Mouse (Mus musculus) midbrain, embryonic 14.5 days (tissue): Measurements from ENCODE around the gene Bmp8a. TPM values are rescaled to one million over a fixed set of nuclear protein-coding genes. Genes with fewer than 3 reads are reported as not detected.
"Not testable (repeated sequence)": the region's sequence is repeated elsewhere in the genome, so short reads cannot be mapped to it uniquely, and the experiment has no call there.

Source experiments
- ATAC-seq: fragments of 200-750 bp; cut with Nextera tagmentation; 2 replicates; pipeline ENCODE4 v1.8.0; 2017; ENCODE audit warnings: moderate number of reproducible peaks, moderate library complexity; ENCODE audit not compliant: low FRiP score, low TSS enrichment
- DNase-seq: peaks from one replicate; pipeline ENCODE4 v3.0.0-alpha.2; 2015
- H3K27ac ChIP-seq: fragments of 300-500 bp; sonication (generic); replicated peaks from 2 replicates; pipeline ENCODE4 v1.5.1; 2014; ENCODE audit warnings: mild to moderate bottlenecking, low read depth, low read length, moderate library complexity
- H3K27me3 ChIP-seq: fragments of 300-500 bp; sonication (generic); 2 replicates; pipeline ENCODE4 v1.6.1; 2014; ENCODE audit warnings: low read length, control low read depth, mixed read lengths; ENCODE audit not compliant: control insufficient read depth, insufficient read depth
- H3K36me3 ChIP-seq: fragments of 300-500 bp; sonication (generic); 2 replicates; pipeline ENCODE4 v1.6.1; 2014; ENCODE audit warnings: low read length, control low read depth; ENCODE audit not compliant: control insufficient read depth, insufficient read depth
- H3K4me1 ChIP-seq: fragments of 300-500 bp; sonication (generic); 2 replicates; pipeline ENCODE4 v1.6.1; 2014; ENCODE audit warnings: mild to moderate bottlenecking, antibody characterized with exemption, low read length, control low read depth; ENCODE audit not compliant: control insufficient read depth, insufficient read depth
- H3K4me2 ChIP-seq: fragments of 300-500 bp; sonication (generic); 2 replicates; pipeline ENCODE4 v1.6.1; 2014; ENCODE audit warnings: mild to moderate bottlenecking, low read length, moderate library complexity
- H3K4me3 ChIP-seq: fragments of 300-500 bp; sonication (generic); replicated peaks from 2 replicates; pipeline ENCODE4 v1.5.1; 2014; ENCODE audit warnings: low read depth, low read length
- H3K9ac ChIP-seq: fragments of 300-500 bp; sonication (generic); replicated peaks from 2 replicates; pipeline ENCODE4 v1.6.1; 2014; ENCODE audit warnings: mild to moderate bottlenecking, low read length, moderate library complexity
- H3K9me3 ChIP-seq: fragments of 300-500 bp; sonication (generic); 2 replicates; pipeline ENCODE4 v1.6.1; 2016; ENCODE audit warnings: low read length, control low read depth, mixed read lengths; ENCODE audit not compliant: control insufficient read depth
- WGBS: fragments of 180-500 bp; shearing (Covaris S2); extraction: QIAGEN DNeasy Blood & Tissue Kit; methylation state at CpG from one replicate; pipeline ENCODE4 v1.1.7; 2014; 5-methylcytosine and 5-hydroxymethylcytosine counted together
- polyA plus RNA-seq: library from polyadenylated mRNA; unstranded; fragments of >200 nt; fragmentation: Nextera tagmentation; extraction: Ambion mirVana; gene quantifications from 2 replicates; pipeline ENCODE4 v1.2.1, GENCODE M21; 2014

Gene Bmp8a
- polyA plus RNA-seq, 1 experiment from 2014 or later: 0.11 TPM

DNA sequence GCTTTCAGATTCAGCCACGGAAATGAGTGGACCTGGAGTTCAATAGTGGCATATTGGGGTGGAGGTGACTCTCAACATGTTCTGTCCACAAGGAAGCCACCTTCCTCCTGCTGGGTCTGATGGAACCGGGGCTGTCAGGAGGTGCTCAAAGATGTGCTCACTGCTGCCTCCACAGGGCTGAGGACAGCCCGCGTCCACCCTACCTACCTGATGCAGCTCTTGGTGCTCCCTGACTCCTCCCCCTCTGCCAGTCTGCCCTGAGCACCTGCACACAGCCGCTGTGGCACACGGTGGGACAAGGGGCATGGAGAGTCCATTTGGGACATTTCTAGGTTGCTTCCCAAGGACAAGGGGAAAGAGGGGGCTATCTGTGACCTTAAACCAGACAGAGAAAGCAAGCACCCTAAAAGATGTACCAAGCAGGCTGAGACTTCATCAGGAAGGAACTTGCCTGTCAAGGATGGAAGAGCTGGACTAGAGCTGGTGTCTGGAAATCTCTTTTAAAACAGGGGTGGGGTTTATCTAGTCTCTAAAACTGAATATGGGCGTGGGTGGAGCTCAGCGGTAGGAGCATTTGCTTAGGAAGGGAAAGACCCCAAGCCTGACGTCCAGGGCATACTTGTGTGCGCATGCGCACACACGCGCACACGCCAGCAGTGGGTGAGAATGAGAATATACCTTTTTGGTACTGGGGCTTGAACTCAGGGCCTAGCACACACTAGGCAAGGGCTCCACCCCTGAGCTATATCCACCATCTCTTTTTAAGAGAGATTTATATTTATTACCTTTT, 7.1 kb downstream of the Bmp8a start:
- Histone ChIP-seq H3K27me3 (peaks cover 10% of the 10 kb centered on the region), H3K9me3 (no peaks in the 10 kb centered on the region), H3K9ac (no peak overlapping the region), H3K4me3 (no peak overlapping the region), H3K27ac (no peak overlapping the region), H3K36me3 (no peaks in the 10 kb centered on the region), H3K4me1 (no peaks in the 10 kb centered on the region), H3K4me2 (no peak overlapping the region)
- WGBS: 75% methylated on average over 14 of the region's 14 CpGs
- ATAC-seq (no peak), DNase-seq (no peak)

DNA sequence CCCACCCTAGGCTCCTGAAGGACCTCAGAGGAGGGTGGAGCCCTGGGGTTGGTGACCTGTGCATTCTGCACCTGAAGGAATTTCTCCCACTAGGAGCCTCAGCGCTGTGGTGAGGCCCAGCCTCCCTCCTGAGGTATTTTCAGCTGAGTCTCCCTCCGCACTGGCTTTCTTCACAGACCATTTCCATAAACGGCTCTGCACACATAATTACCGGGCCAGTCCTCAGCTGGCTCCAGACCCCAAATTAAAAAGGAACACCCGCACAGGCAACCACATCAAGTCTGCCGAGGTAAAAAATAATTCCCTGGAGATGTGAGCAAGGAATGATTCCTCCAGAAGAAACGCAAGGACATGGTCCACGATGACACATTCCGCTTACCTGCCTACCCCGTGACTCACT, 7.8 kb downstream of the Bmp8a start:
- not testable (repeated sequence) for ATAC-seq, H3K27me3 ChIP-seq, DNase-seq, H3K4me2 ChIP-seq, H3K4me1 ChIP-seq, H3K4me3 ChIP-seq, H3K27ac ChIP-seq, H3K36me3 ChIP-seq, H3K9ac ChIP-seq, H3K9me3 ChIP-seq
- 77% methylated on average over 10 of the region's 10 CpGs for WGBS

DNA sequence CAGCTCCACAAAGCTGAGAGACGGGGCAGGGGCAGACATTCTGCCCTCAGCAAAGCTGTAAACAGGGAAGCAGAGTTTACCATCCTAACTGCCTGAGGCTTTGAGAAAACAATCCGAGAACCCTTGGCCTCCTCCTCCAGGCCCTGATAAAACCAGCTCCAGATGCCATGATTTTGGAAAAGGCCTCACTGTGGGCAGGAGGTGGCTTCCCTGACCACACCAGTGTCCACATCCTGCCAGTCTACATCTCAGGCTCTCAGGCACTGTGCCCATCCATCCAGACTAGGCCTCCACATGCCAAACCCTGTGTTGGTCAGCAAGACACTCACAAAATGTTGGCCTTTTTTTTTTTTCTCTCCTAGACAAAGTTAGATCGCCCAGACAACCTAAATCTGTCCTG, 8.9 kb downstream of the Bmp8a start:
- Histone ChIP-seq H3K27ac (no peak overlapping the region), H3K4me1 (no peaks in the 10 kb centered on the region), H3K4me3 (no peak overlapping the region), H3K36me3 (no peaks in the 10 kb centered on the region), H3K9me3 (no peaks in the 10 kb centered on the region), H3K4me2 (no peak overlapping the region), H3K27me3 (no peaks in the 10 kb centered on the region), H3K9ac (no peak overlapping the region)
- 86% methylated on average over 3 of the region's 3 CpGs for WGBS
- DNase-seq (no peak), ATAC-seq (no peak)

DNA sequence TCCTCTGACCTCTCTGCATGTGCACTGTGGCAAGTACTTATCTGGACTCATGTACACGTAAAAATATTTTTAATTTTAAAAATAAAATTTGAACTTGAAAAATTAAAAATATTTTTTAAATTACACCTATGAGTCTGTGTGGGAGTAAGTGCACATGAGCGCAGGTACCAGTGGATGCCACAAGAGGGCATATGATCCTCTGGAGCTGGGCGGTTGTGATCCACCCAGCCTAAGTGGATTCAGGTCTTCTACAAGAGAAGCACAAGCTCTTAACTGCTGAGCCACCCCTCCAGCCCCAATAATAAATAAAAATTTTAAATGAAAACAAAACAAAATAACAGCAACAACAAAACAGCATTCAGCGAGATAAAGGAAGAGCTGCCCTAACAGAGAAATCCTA, 9.9 kb downstream of the Bmp8a start:
- WGBS: 94% methylated on average over 4 of the region's 4 CpGs
- Histone ChIP-seq H3K36me3 (no peaks in the 10 kb centered on the region), H3K9ac (no peak overlapping the region), H3K4me1 (no peaks in the 10 kb centered on the region), H3K27ac (no peak overlapping the region), H3K27me3 (no peaks in the 10 kb centered on the region), H3K4me2 (no peak overlapping the region), H3K4me3 (no peak overlapping the region), H3K9me3 (no peaks in the 10 kb centered on the region)
- DNase-seq: no peak
- ATAC-seq: no peak

DNA sequence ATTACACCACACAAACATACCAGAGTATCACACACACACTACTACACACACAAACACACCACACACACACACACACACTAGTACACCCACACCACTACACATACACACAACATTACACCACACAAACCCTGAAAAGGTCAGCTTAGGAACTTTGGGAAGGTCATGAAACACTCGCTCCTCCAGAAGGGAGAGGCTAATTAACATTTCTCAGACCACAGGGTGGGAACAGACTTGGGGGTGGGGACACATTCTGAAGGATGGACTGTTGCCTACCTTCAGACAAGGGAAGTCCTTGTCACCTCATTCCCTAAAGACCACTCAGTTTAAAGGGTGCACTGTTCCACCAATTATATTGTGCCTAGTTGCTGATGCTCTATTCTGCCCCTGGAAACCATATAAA, 11.1 kb downstream of the Bmp8a start:
- 59% methylated on average over 1 of the region's 1 CpGs for WGBS
- H3K9ac ChIP-seq, ATAC-seq, H3K27ac ChIP-seq, H3K4me3 ChIP-seq, H3K4me2 ChIP-seq, DNase-seq, H3K9me3 ChIP-seq, H3K27me3 ChIP-seq, H3K36me3 ChIP-seq, H3K4me1 ChIP-seq: not testable (repeated sequence)

DNA sequence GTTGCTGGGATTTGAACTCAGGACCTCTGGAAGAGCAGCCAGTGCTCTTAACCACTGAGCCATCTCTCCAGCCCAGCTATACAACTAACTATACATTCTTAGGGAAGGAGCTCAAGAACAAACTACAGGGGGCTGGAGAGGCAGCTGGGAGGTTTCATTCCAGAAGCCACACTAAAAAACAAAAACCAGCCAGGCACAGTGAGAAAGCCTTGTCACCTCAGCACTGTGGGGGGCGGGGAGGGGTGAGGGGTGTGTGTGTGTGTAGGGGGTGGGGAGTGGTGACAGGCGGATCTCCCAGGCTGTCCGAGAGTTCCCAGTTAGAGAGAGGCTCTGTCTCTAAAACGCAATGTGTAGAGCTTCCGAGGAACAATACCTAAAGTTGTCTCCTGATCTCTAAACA, 11.7 kb downstream of the Bmp8a start:
- no peak overlapping the region for H3K4me3 ChIP-seq
- no peaks in the 10 kb centered on the region for H3K9me3 ChIP-seq
- no peak for ATAC-seq
- H3K27me3 ChIP-seq: no peaks in the 10 kb centered on the region
- H3K4me1 ChIP-seq: no peaks in the 10 kb centered on the region
- no peaks in the 10 kb centered on the region for H3K36me3 ChIP-seq
- no peak overlapping the region for H3K4me2 ChIP-seq
- no peak for DNase-seq
- H3K9ac ChIP-seq: no peak overlapping the region
- WGBS: 68% methylated on average over 5 of the region's 5 CpGs
- no peak overlapping the region for H3K27ac ChIP-seq

DNA sequence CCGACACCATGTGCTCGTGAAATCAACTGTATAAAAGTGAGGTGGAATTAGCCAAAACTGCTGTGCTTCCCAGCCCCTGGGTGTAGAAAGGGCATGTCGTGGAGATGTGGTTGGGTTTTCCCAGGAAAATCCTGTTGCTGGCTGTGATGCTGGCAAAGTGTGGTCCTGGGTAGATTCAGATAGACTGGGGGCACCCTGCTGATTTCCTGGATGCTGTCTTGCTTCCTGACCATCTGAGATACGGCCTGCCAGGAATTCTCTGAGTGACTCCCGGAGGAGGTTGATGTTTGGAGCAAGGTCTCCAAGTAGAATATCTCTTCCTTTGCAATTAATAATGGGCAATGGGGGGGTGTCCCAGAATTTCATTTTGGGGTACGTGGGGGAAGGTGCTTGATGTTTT, 14.1 kb downstream of the Bmp8a start:
- ATAC-seq (no peak), DNase-seq (no peak)
- Histone ChIP-seq H3K9me3 (no peaks in the 10 kb centered on the region), H3K4me2 (no peak overlapping the region), H3K27ac (no peak overlapping the region), H3K36me3 (no peaks in the 10 kb centered on the region), H3K9ac (no peak overlapping the region), H3K4me1 (no peaks in the 10 kb centered on the region), H3K4me3 (no peak overlapping the region), H3K27me3 (no peaks in the 10 kb centered on the region)
- WGBS: 68% methylated on average over 6 of the region's 6 CpGs

DNA sequence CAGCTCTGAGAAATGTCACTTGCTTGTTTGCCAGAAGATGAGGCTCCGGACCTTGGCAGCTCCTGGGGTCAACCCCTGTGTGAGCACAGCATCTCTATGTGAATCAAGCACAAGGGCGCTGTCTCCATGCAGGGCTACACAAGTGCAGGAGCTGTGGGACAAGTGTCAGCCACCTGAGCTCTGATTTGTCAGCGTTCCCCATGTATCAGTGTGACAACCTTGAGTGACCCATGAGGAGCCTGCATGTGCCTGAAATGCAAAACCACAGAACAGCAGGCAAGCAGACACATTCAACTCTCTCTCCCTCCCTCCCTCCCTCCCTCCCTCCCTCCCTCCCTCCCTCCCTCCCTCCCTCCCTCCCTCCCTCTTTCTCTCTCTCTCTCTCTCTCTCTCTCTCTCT, 15.4 kb downstream of the Bmp8a start:
- DNase-seq (no peak), ATAC-seq (no peak)
- H3K27ac ChIP-seq: no peak overlapping the region
- H3K27me3 ChIP-seq: peaks cover 5% of the 10 kb centered on the region; the same call in 1 of the 2 replicates
- no peak overlapping the region for H3K9ac ChIP-seq
- H3K4me3 ChIP-seq: no peak overlapping the region
- H3K9me3 ChIP-seq: no peaks in the 10 kb centered on the region
- WGBS: 57% methylated on average over 3 of the region's 3 CpGs
- no peaks in the 10 kb centered on the region for H3K4me1 ChIP-seq
- H3K36me3 ChIP-seq: no peaks in the 10 kb centered on the region
- H3K4me2 ChIP-seq: no peak overlapping the region

DNA sequence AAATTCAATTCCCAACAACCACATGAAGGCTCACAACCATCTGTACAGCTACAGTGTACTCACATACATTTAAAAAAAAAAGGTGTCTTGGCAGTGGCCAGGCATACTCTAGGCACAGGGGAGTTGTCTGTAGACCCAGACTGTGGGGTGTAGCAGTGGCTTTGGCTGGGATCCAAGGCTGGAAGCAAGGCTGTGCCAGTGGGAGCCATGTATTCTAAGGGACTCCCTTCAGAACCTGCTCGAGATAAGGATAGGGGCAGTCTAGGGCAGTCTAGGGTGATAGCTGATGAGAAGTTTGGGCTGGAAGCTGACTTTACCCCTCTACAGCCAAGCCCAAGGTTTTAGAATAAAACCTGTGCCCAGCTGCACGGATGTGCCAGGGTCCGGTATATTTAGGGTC, 17.0 kb downstream of the Bmp8a start:
- 87% methylated on average over 3 of the region's 3 CpGs for WGBS
- Histone ChIP-seq H3K27ac (no peak overlapping the region), H3K9ac (no peak overlapping the region), H3K27me3 (peaks cover 6% of the 10 kb centered on the region; the same call in 1 of the 2 replicates), H3K36me3 (no peaks in the 10 kb centered on the region), H3K4me3 (no peak overlapping the region), H3K4me1 (no peaks in the 10 kb centered on the region), H3K9me3 (no peaks in the 10 kb centered on the region), H3K4me2 (no peak overlapping the region)
- no peak for ATAC-seq
- DNase-seq: no peak
